Mouse (Mus musculus) lung, embryonic 15.5 days (tissue): ENCODE measurements around the gene Hivep1. TPM values are rescaled to one million over a fixed set of nuclear protein-coding genes. Genes with fewer than 3 reads are reported as not detected.
A peak's percentile ranks its signal among the peaks of the same experiment; 100 is the strongest.

Experiments
- ATAC-seq: fragments of 200-750 bp; cut with Nextera tagmentation; 2 replicates; pipeline ENCODE4 v1.8.0; 2017; ENCODE audit warnings: moderate number of reproducible peaks, borderline replicate concordance; ENCODE audit not compliant: low FRiP score, low TSS enrichment; ENCODE audit errors: extremely low read depth
- H3K27ac ChIP-seq: fragments of 300-500 bp; sonication (generic); 2 replicates; pipeline ENCODE4 v1.5.1; 2015; ENCODE audit warnings: moderate library complexity, mild to moderate bottlenecking, inconsistent platforms
- H3K27me3 ChIP-seq: fragments of 300-500 bp; sonication (generic); 2 replicates; pipeline ENCODE4 v1.6.1; 2015; ENCODE audit warnings: inconsistent platforms
- H3K36me3 ChIP-seq: fragments of 300-500 bp; sonication (generic); 2 replicates; pipeline ENCODE4 v1.6.1; 2015; ENCODE audit warnings: inconsistent platforms
- H3K4me1 ChIP-seq: fragments of 300-500 bp; sonication (generic); 2 replicates; pipeline ENCODE4 v1.6.1; 2015; ENCODE audit warnings: inconsistent platforms
- H3K4me2 ChIP-seq: fragments of 300-500 bp; sonication (generic); 2 replicates; pipeline ENCODE4 v1.6.1; 2015; ENCODE audit warnings: inconsistent platforms, mild to moderate bottlenecking, moderate library complexity
- H3K4me3 ChIP-seq: fragments of 300-500 bp; sonication (generic); 2 replicates; pipeline ENCODE4 v1.5.1; 2015; ENCODE audit warnings: mild to moderate bottlenecking, inconsistent platforms
- H3K9ac ChIP-seq: fragments of 300-500 bp; sonication (generic); 2 replicates; pipeline ENCODE4 v1.6.1; 2015; ENCODE audit warnings: inconsistent platforms
- H3K9me3 ChIP-seq: fragments of 300-500 bp; sonication (generic); 2 replicates; pipeline ENCODE4 v1.6.1; 2016; ENCODE audit warnings: inconsistent platforms
- WGBS: fragments of 180-500 bp; shearing (Covaris S2); methylation state at CpG from one replicate; pipeline ENCODE4 v1.1.7; 2015; 5-methylcytosine and 5-hydroxymethylcytosine counted together
- polyA plus RNA-seq: library from polyadenylated mRNA; unstranded; fragments of >200 nt; fragmentation: Nextera tagmentation; extraction: Ambion mirVana; gene quantifications from 2 replicates; pipeline ENCODE4 v1.2.1, GENCODE M21; 2015

Gene Hivep1
- polyA plus RNA-seq, 1 experiment from 2014 or later: 12.8 TPM

DNA sequence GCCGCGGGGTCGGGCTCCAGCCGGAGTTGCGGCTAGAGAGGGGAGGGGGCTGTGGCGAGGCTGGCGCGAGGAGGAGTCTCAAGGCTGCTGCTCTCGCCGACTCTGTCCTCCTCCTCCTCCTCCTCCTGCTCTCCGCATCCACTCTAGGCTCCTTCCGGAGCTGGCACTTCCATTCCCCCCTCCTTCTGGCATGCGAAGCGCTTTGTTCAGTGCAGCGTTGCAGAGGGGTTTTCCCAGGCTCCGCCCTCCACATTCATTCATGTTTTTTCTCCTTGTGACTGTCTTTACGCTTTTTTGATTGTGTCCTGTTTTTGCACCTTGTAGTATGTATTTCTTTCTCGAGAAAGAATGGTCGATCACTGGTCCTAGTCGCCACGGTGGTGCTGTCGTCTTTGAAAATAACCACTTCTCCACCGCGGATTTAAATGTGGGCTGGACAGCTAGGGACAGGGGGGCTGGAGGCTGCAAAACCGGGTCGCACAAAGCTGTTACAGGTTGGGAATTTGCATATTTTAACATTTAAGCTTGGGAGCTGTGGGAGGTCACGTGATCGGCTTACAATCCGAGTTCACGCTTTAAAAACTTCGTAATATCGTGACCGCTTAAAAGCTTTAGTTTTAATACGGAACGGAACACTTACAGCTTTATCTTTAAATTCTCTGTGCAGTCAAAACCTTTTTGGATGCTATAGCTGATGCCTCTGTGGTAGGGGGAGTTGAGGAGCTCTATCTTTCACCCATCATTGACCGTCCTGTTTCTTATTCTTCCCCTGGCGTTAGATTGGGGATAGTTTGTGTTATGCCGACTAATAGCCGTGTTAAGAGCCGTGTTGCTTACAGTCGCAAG, 1.1 kb downstream of the Hivep1 start:
- peak overlapping the region; percentile 98 for H3K4me3 ChIP-seq
- under 1% methylated on average over 34 of the region's 41 CpGs for WGBS
- H3K27me3 ChIP-seq: no peaks in the 10 kb centered on the region
- ATAC-seq: peak; percentile 53
- H3K4me2 ChIP-seq: peak overlapping the region; percentile 79
- H3K9me3 ChIP-seq: no peaks in the 10 kb centered on the region
- peak overlapping the region; percentile 98 for H3K27ac ChIP-seq
- peak overlapping the region; percentile 92 for H3K9ac ChIP-seq
- H3K4me1 ChIP-seq: peaks cover 13% of the 10 kb centered on the region
- peaks cover 21% of the 10 kb centered on the region for H3K36me3 ChIP-seq

DNA sequence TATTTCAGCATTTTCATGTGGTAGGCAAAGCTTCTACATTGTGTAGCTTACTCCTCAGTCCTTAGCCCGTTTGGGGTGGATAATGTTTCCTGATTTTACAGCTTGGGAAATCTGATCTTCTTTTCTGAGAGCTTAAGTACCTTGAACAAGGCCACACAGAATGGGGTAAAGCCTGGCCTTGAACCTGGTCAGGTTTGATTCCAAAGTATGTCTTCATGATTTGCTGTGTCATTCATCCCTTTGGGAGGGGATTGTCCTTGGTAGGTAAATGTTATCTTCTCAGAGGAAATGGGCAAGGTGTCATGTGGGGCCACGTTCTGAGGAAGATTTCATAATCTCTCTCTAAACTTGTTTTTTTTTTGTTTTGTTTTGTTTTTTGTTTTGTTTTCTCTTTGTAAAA, 1.8 kb downstream of the Hivep1 start:
- peak overlapping the region; percentile 98 for H3K4me3 ChIP-seq
- H3K9ac ChIP-seq: peak overlapping the region; percentile 92
- H3K27me3 ChIP-seq: no peaks in the 10 kb centered on the region
- H3K4me1 ChIP-seq: peaks cover 9% of the 10 kb centered on the region
- no peaks in the 10 kb centered on the region for H3K9me3 ChIP-seq
- peaks cover 21% of the 10 kb centered on the region for H3K36me3 ChIP-seq
- 19% methylated on average over 2 of the region's 2 CpGs for WGBS
- peak overlapping the region; percentile 79 for H3K4me2 ChIP-seq
- H3K27ac ChIP-seq: 0 out of 2 replicates have a peak overlapping the region, but pooled peaks have one; percentile 98
- no peak for ATAC-seq

DNA sequence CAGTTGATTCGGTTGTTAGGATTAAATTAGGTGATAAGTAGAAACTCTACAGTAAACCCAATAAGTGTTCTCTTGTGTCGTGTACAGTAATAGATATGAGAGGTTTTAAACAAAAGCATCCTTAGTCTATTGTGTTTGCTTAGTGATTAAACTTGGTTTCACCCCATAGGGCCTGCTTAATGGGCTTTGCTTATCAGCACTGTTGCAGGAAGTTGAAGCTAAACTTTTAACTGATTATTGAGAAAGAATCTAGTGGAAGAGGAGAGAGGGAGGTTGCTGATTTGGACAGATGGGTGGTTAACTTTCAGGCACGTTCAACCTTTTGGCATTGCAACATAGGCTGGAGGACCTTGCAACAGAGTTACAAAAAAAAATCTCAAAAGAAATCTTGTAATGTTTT, 2.3 kb downstream of the Hivep1 start:
- Histone ChIP-seq H3K4me1 (peaks cover 6% of the 10 kb centered on the region), H3K4me3 (no peak overlapping the region), H3K27ac (no peak overlapping the region), H3K27me3 (no peaks in the 10 kb centered on the region), H3K9ac (no peak overlapping the region), H3K4me2 (no peak overlapping the region), H3K9me3 (no peaks in the 10 kb centered on the region), H3K36me3 (peaks cover 21% of the 10 kb centered on the region)
- WGBS: 31% methylated on average over 3 of the region's 3 CpGs
- no peak for ATAC-seq

DNA sequence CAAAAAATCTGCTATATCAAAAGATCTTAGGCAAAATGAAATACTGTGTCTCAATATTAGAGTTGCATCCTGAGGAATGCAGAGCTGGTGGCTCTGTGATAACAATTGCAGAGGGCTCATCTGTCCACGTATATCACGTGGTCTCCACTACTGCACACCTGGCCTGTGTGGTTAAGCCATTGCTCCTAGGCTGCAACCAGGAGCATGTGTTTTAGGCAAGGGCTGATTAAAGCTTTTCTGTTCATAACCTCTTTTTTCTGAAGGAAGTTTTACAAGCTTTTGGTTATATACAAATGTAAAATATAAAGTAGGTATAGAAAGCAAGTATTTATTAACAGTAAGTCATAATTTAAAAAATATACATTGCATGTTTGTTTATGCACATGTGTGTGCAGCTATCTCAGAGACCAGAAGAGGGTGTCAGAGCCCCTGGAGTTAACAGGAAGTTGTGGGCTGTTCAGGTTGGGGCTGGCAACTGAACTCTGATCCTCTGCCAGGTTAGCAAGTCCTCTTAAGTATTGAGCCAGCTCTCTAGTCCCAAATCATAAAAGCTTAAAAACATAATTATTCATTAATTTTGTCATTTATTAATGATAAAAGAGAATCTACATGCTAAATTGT, 5.0 kb downstream of the Hivep1 start:
- Histone ChIP-seq H3K36me3 (peaks cover 26% of the 10 kb centered on the region), H3K27ac (no peak overlapping the region), H3K27me3 (no peaks in the 10 kb centered on the region), H3K4me3 (no peak overlapping the region), H3K9ac (no peak overlapping the region), H3K9me3 (no peaks in the 10 kb centered on the region), H3K4me1 (0 out of 2 replicates have a peak, but pooled peaks cover 4% of the 10 kb centered on the region), H3K4me2 (no peak overlapping the region)
- WGBS: 95% methylated on average over 2 of the region's 2 CpGs
- no peak for ATAC-seq

DNA sequence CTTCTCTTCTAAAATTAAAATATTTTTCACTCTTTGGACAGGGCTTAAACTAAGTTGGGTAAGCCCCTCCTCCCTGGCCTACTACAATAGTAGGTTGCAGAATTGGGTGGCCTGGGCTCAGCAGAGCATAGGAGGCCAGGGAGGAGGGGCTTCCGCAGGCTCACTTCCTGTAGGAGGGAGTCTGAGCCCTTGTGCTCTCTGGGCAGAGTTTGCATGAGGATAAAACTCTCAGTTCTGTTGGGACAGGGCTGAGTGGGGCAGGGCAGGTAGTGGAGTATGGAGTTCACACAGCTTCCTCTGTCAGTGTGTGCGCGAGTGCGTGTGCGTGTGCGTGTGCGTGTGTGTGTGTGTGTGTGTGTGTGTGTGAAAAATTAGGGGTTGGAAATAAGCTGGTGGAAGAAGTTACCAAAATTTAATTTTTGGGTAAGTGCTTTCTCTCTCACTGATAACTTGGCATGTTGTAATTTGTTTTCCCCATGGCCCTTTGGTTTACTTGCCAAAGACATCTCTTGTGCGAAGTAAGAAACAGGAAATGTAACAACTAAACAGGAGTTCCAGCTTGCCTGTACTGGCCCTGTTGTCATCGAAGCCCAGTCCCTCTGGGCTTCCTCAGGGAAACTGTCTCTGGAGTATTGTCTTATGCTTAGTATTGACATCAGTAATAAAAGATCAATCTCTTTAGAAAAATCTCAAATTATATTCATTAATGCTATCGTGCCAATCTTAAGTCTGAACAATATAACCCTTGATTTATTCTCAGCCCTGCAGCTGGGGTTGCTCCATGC, 9.2 kb downstream of the Hivep1 start:
- ATAC-seq: no peak
- H3K27ac ChIP-seq: no peak overlapping the region
- peaks cover 23% of the 10 kb centered on the region for H3K36me3 ChIP-seq
- no peak overlapping the region for H3K9ac ChIP-seq
- no peak overlapping the region for H3K4me2 ChIP-seq
- H3K27me3 ChIP-seq: no peaks in the 10 kb centered on the region
- H3K4me3 ChIP-seq: no peak overlapping the region
- H3K4me1 ChIP-seq: 0 out of 2 replicates have a peak, but pooled peaks cover 4% of the 10 kb centered on the region
- H3K9me3 ChIP-seq: no peaks in the 10 kb centered on the region
- WGBS: 77% methylated on average over 10 of the region's 10 CpGs

DNA sequence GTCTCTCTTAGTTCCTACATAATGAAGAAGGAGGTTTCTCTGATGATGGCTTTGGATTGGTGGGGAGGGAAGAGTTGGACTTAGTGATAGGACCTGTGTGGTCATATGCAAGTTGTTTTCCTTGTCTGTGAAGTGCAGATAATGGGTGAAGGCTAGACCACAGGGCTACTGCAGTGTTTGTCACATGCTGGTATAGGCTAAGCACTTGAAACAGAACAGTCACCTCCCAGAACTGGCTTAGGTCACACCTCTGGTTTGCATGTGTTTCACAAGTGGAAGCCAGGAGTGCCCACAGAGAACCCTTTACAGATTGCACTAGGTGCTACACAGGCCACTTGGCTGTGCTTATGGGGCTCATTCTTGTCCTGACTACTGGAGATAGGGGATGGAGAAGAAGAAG, 12.4 kb downstream of the Hivep1 start:
- H3K36me3 ChIP-seq: peaks cover 9% of the 10 kb centered on the region
- no peak overlapping the region for H3K9ac ChIP-seq
- 0 out of 2 replicates have a peak, but pooled peaks cover 4% of the 10 kb centered on the region for H3K4me1 ChIP-seq
- no peak overlapping the region for H3K4me2 ChIP-seq
- no peaks in the 10 kb centered on the region for H3K9me3 ChIP-seq
- no peak for ATAC-seq
- H3K27ac ChIP-seq: no peak overlapping the region
- H3K27me3 ChIP-seq: no peaks in the 10 kb centered on the region
- no peak overlapping the region for H3K4me3 ChIP-seq

DNA sequence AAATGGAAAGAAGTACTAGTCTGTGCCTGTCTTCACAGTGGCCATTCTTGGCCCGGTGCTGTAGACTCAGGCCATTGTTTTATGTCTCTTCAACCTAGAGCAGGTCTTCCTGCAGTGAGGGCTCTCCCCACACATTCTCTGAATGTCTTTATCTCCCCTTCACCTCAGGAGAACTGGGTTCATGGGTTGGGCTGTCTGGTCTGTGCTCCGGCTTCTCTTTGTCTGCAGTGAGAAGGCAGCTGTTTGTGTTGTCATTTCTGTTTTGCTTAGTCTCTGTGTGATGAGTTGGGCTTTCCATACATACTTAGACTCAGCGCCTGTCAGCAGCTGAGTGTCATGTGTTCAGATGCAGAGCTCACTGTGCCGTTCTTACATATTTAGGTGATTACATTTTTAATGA, 18.4 kb downstream of the Hivep1 start:
- no peak for ATAC-seq
- no peaks in the 10 kb centered on the region for H3K27me3 ChIP-seq
- H3K9me3 ChIP-seq: no peaks in the 10 kb centered on the region
- H3K4me2 ChIP-seq: no peak overlapping the region
- H3K36me3 ChIP-seq: no peaks in the 10 kb centered on the region
- H3K9ac ChIP-seq: no peak overlapping the region
- H3K4me1 ChIP-seq: no peaks in the 10 kb centered on the region
- H3K27ac ChIP-seq: no peak overlapping the region
- 55% methylated on average over 4 of the region's 4 CpGs for WGBS
- H3K4me3 ChIP-seq: no peak overlapping the region

DNA sequence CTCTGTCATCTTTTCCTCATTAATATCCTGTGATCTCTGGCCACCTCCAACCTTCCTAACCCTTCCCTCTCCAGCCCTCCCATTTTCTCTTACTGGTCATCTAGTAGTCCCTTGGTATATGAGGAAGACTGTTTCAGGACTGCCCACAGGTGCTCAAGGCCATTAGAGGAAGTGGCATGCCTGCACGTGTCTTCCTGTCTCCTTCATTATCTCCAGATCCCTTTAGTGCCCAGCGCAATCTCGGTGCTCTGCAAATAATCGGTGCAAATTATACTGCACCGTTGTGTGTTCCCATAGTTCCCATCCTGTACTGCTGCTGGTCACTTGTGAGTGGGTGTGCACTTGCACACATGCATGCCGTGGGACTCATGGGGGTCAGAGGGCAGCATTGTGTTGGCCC, 19.2 kb downstream of the Hivep1 start:
- no peak overlapping the region for H3K4me2 ChIP-seq
- H3K4me3 ChIP-seq: no peak overlapping the region
- no peak overlapping the region for H3K9ac ChIP-seq
- no peaks in the 10 kb centered on the region for H3K27me3 ChIP-seq
- WGBS: 79% methylated on average over 6 of the region's 6 CpGs
- no peak overlapping the region for H3K27ac ChIP-seq
- H3K4me1 ChIP-seq: no peaks in the 10 kb centered on the region
- ATAC-seq: no peak
- no peaks in the 10 kb centered on the region for H3K9me3 ChIP-seq
- H3K36me3 ChIP-seq: no peaks in the 10 kb centered on the region

DNA sequence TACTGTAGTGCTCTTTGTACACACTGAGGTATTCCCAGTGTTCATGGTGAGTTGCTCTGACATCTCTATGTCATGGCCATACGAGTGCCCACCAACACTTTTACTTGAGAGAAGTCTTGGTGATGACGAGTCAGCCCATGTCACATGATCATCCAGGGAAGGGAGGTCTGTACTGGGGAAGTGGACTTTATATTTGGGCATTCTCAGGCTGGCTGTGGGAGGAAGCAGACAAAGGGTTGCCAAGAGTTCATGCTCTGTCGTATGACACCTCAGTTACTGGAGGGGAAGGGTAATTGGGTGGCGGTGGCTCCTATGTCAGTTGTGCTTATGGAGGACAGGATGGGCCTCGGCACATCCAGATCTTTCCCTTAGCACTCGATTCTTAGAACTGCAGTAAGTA, 21.5 kb downstream of the Hivep1 start:
- 54% methylated on average over 6 of the region's 6 CpGs for WGBS

DNA sequence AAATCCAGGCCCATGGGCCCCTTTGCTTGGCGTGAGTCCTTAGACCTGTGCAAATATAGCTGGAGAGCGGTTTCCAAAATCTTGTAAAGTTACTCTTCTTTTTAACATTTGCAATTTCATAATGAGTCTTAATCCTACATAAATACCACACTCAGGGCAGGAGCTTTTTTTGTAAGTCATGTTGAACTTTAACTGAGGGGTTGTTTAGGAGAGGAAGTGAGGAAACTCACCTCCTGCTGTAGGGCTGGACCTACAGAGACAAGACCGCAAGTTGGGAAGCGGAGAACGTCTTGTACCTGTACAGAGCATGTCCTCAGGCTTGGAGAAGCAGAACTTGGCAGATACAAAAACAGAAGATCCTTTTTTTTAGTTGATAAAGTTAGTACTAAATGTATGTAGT, 23.7 kb downstream of the Hivep1 start:
- H3K4me3 ChIP-seq: no peak overlapping the region
- ATAC-seq: no peak
- no peaks in the 10 kb centered on the region for H3K9me3 ChIP-seq
- WGBS: 93% methylated on average over 5 of the region's 5 CpGs
- no peak overlapping the region for H3K4me2 ChIP-seq
- no peak overlapping the region for H3K27ac ChIP-seq
- no peaks in the 10 kb centered on the region for H3K36me3 ChIP-seq
- H3K27me3 ChIP-seq: no peaks in the 10 kb centered on the region
- no peaks in the 10 kb centered on the region for H3K4me1 ChIP-seq
- no peak overlapping the region for H3K9ac ChIP-seq

More for the DNA sequence above, 21.5 kb downstream of the Hivep1 start:
- Histone ChIP-seq H3K9me3 (no peaks in the 10 kb centered on the region), H3K4me3 (no peak overlapping the region), H3K36me3 (no peaks in the 10 kb centered on the region), H3K9ac (no peak overlapping the region), H3K27me3 (no peaks in the 10 kb centered on the region), H3K27ac (no peak overlapping the region), H3K4me1 (no peaks in the 10 kb centered on the region), H3K4me2 (no peak overlapping the region)
- ATAC-seq: no peak

DNA sequence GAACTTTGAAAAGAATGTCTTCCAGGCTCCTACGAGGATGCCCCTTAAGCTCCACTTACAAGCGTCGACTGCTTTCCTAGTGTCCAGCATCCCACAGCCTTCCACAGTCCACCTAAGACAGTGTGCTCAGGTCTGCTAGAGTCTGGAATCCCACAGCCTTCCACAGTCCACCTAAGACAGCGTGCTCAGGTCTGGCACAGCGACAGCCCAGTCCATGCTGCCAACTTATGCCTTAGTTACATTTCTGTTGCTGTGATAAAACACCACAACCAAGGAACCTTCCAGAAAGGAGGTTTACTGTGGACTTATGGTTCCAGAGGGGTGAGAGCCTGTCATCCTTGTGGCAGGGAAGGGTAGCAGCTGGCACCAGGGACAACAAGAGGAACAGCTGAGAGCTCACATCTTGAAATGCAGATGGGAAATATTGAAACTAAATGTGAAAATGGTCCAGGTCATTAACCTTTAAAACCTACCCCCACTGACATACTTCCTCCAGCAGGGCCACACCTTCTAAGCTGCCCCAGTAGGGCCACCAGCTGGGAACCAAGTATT, 25.0 kb downstream of the Hivep1 start:
- WGBS: 86% methylated on average over 5 of the region's 5 CpGs
- H3K36me3 ChIP-seq: peaks cover 6% of the 10 kb centered on the region; the same call in 1 of the 2 replicates
- no peak for ATAC-seq

More for the DNA sequence above, 25.0 kb downstream of the Hivep1 start:
- no peak overlapping the region for H3K4me2 ChIP-seq
- no peaks in the 10 kb centered on the region for H3K4me1 ChIP-seq
- H3K4me3 ChIP-seq: no peak overlapping the region
- H3K27me3 ChIP-seq: no peaks in the 10 kb centered on the region
- no peak overlapping the region for H3K27ac ChIP-seq
- no peaks in the 10 kb centered on the region for H3K9me3 ChIP-seq
- no peak overlapping the region for H3K9ac ChIP-seq
